Mouse (Mus musculus) heart, embryonic 16.5 days (tissue): ENCODE measurements around the gene Cyp2c23. TPM values are rescaled to one million over a fixed set of nuclear protein-coding genes. Genes with fewer than 3 reads are reported as not detected.

ENCODE experiments used
- ATAC-seq: fragments of 200-750 bp; cut with Nextera tagmentation; replicated peaks from 2 replicates; pipeline ENCODE4 v1.8.0; 2017; ENCODE audit warnings: moderate number of reproducible peaks; ENCODE audit not compliant: insufficient read depth, low FRiP score; ENCODE audit errors: extremely low read depth
- H3K27ac ChIP-seq: fragments of 300-500 bp; sonication (generic); 2 replicates; pipeline ENCODE4 v1.5.1; 2014; ENCODE audit warnings: mild to moderate bottlenecking, low read length, control low read depth, moderate library complexity
- H3K27me3 ChIP-seq: fragments of 300-500 bp; sonication (generic); 2 replicates; pipeline ENCODE4 v1.6.1; 2014; ENCODE audit warnings: low read length, mixed read lengths; ENCODE audit not compliant: control insufficient read depth, insufficient read depth
- H3K36me3 ChIP-seq: fragments of 300-500 bp; sonication (generic); 2 replicates; pipeline ENCODE4 v1.6.1; 2014; ENCODE audit not compliant: control insufficient read depth, insufficient read depth
- H3K4me1 ChIP-seq: fragments of 300-500 bp; sonication (generic); 2 replicates; pipeline ENCODE4 v1.6.1; 2014; ENCODE audit warnings: low read length, mixed read lengths; ENCODE audit not compliant: control insufficient read depth, insufficient read depth
- H3K4me2 ChIP-seq: fragments of 300-500 bp; sonication (generic); 2 replicates; pipeline ENCODE4 v1.6.1; 2014; ENCODE audit warnings: low read depth, mild to moderate bottlenecking, control low read depth, low read length
- H3K4me3 ChIP-seq: fragments of 300-500 bp; sonication (generic); 2 replicates; pipeline ENCODE4 v1.5.1; 2014; ENCODE audit warnings: mild to moderate bottlenecking, control low read depth, low read length
- H3K9ac ChIP-seq: fragments of 300-500 bp; sonication (generic); 2 replicates; pipeline ENCODE4 v1.6.1; 2014; ENCODE audit warnings: low read length, control low read depth
- H3K9me3 ChIP-seq: fragments of 300-500 bp; sonication (generic); replicated peaks from 2 replicates; pipeline ENCODE4 v1.6.1; 2016; ENCODE audit warnings: low read length; ENCODE audit not compliant: control insufficient read depth
- WGBS: fragments of 180-500 bp; shearing (Covaris S2); extraction: QIAGEN DNeasy Blood & Tissue Kit; methylation state at CpG from one replicate; pipeline ENCODE4 v1.1.7; 2014; 5-methylcytosine and 5-hydroxymethylcytosine counted together
- polyA plus RNA-seq: library from polyadenylated mRNA; unstranded; fragments of >200 nt; fragmentation: Nextera tagmentation; extraction: Ambion mirVana; gene quantifications from 2 replicates; pipeline ENCODE4 v1.2.1, GENCODE M21; 2015

Gene Cyp2c23
- polyA plus RNA-seq, 1 experiment from 2014 or later = not detected

GRCm38 (mm10) chr19:44064734-44065133 lies 35.7 kb upstream of the Cyp2c23 start:
- Histone ChIP-seq H3K4me2 (no peak overlapping the region), H3K9me3 (no peaks in the 10 kb centered on the region), H3K27me3 (no peaks in the 10 kb centered on the region), H3K4me3 (no peak overlapping the region), H3K4me1 (peaks cover 5% of the 10 kb centered on the region; the same call in 1 of the 2 replicates), H3K36me3 (peaks cover 9% of the 10 kb centered on the region; the same call in 1 of the 2 replicates), H3K27ac (no peak overlapping the region), H3K9ac (no peak overlapping the region)
- 95% methylated on average over 2 of the region's 2 CpGs for WGBS
- ATAC-seq = no peak

DNA sequence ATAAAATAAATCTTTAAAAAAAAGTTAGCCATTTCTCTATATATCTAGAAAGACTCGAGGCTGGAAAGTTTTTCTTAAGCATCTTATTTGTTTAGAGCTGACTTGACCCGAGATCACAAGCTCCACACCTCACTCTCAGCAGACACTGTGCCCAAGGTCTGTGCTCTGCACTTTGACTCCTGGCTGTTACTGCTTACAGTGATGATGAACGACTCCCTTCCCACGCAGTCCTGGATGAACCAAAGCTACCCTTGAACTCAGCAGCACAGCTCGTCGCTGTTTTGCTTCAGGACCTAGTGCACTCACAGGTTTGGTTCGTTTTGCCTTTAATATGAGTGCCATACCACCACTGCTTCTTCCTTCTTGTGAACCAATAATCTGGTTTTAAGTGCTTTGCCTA lies 34.8 kb upstream of the Cyp2c23 start:
- ATAC-seq = no peak
- Histone ChIP-seq H3K27me3 (no peaks in the 10 kb centered on the region), H3K4me2 (no peak overlapping the region), H3K9me3 (no peaks in the 10 kb centered on the region), H3K9ac (no peak overlapping the region), H3K36me3 (peaks cover 11% of the 10 kb centered on the region; the same call in 1 of the 2 replicates), H3K27ac (no peak overlapping the region), H3K4me1 (peaks cover 3% of the 10 kb centered on the region; the same call in 1 of the 2 replicates), H3K4me3 (no peak overlapping the region)
- WGBS = 87% methylated on average over 7 of the region's 7 CpGs

DNA sequence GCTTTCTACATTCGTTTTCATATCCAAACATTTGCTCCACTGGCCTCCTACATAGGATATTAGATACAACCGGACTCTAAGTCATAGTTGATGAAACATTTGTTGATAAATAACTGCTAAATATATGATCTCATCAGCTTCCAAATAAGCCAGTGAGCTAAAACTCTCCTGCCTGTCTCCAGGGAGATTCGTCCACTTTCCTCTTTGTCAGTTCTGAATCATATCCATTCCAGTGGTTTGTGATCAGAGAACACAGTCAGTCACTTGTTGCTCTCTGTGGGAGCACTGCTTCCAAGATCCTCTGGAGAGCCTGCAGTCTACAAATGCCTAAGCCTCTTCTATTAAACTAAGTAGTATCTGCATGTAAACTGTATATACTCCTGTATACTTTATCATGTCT lies 31.2 kb upstream of the Cyp2c23 start:
- peaks cover 13% of the 10 kb centered on the region; the same call in 1 of the 2 replicates for H3K36me3 ChIP-seq
- no peak for ATAC-seq

DNA sequence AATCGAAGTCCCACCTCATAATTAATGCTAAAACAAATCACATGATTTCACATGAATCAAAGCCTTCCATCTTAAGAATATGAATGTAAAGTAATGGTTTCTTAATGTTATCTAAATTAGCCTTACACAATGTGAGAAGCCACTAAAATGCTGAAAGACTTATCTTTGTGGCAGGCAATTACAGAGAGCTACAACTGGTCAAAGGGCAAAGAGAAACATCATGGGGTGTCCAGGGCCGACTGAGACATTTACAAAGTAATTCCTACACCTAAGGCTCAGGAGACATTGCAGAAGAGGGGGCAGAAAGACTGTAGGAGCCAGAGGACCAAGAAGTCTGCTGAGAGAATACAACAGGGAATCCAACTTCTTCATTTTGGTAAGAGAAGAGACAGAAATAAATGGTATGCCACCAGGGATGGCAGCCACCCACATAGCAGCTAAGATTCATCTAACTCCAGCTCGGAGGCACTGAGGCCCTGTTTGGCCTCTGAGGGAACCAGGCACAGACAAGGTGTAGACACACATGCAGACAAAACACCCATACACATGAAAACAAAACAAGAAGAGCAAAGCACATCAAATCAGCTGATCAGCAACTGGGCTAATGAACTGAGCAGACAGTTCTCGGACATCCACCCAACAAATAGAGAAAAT lies 26.3 kb upstream of the Cyp2c23 start:
- Histone ChIP-seq H3K9me3 (no peaks in the 10 kb centered on the region), H3K27ac (no peak overlapping the region), H3K4me2 (no peak overlapping the region), H3K27me3 (no peaks in the 10 kb centered on the region), H3K4me3 (no peak overlapping the region), H3K36me3 (peaks cover 7% of the 10 kb centered on the region; the same call in 1 of the 2 replicates), H3K4me1 (no peaks in the 10 kb centered on the region), H3K9ac (no peak overlapping the region)
- WGBS = 82% methylated on average over 4 of the region's 4 CpGs
- no peak for ATAC-seq

More for the DNA sequence above, 31.2 kb upstream of the Cyp2c23 start:
- Histone ChIP-seq H3K4me3 (no peak overlapping the region), H3K4me2 (no peak overlapping the region), H3K27ac (no peak overlapping the region), H3K4me1 (no peaks in the 10 kb centered on the region), H3K9ac (no peak overlapping the region), H3K9me3 (no peaks in the 10 kb centered on the region), H3K27me3 (no peaks in the 10 kb centered on the region)
- 78% methylated on average over 3 of the region's 3 CpGs for WGBS

GRCm38 (mm10) chr19:44050388-44050787 lies 21.4 kb upstream of the Cyp2c23 start:
- WGBS = 61% methylated on average over 4 of the region's 4 CpGs
- Histone ChIP-seq H3K27me3 (no peaks in the 10 kb centered on the region), H3K9me3 (no peaks in the 10 kb centered on the region), H3K9ac (no peak overlapping the region), H3K4me3 (no peak overlapping the region), H3K27ac (no peak overlapping the region), H3K36me3 (peaks cover 13% of the 10 kb centered on the region), H3K4me1 (no peaks in the 10 kb centered on the region), H3K4me2 (no peak overlapping the region)
- ATAC-seq = no peak

DNA sequence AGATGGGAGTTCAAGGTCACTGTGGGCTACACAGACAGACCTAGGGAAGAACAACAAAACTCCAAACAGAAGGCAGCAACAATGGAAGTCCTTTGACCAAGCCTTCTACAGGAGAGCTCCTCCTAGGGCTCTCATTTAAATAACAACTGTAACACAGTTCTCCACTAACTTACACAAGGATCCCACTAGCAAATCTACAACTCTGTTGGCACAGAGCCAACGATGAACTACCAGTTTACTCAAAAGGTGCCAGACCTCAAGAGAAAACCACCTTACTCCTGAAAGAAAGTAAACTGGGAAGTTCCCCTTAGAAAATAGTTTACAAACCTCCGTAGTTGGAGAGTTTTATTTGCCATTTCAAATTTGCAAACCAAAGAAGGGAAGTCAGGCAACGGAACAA lies 20.3 kb upstream of the Cyp2c23 start:
- H3K27ac ChIP-seq = no peak overlapping the region
- H3K36me3 ChIP-seq = peaks cover 13% of the 10 kb centered on the region
- no peak overlapping the region for H3K9ac ChIP-seq
- no peak overlapping the region for H3K4me2 ChIP-seq
- H3K4me1 ChIP-seq = no peaks in the 10 kb centered on the region
- no peaks in the 10 kb centered on the region for H3K9me3 ChIP-seq
- no peak for ATAC-seq
- 63% methylated on average over 3 of the region's 3 CpGs for WGBS
- H3K4me3 ChIP-seq = no peak overlapping the region
- H3K27me3 ChIP-seq = no peaks in the 10 kb centered on the region

- Histone ChIP-seq H3K27me3 (no peaks in the 10 kb centered on the region), H3K9me3 (no peaks in the 10 kb centered on the region)
- WGBS = 76% methylated on average over 3 of the region's 3 CpGs
These were observed 16.8 kb upstream of the Cyp2c23 start for GRCm38 (mm10) chr19:44045847-44046246.

DNA sequence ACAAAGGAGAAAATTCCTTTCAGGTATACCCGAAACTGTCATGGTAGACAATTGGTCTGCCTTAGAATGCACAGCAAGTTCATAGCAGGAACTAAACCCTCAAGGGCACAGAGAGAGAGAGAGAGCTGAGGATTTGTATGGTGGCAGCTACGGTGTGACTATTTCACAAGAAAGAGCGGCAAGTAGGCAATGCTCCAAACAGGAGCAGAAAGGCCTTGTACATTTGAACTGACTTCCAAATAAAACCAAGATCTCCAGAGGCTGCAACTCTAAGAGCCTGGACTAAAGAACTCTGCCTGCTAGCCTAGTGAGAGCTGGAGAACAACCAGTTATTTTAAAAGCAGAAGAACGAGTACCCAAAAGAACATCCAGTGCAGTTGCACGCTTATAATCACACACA lies 13.1 kb upstream of the Cyp2c23 start:
- Histone ChIP-seq H3K9ac (no peak overlapping the region), H3K4me1 (no peaks in the 10 kb centered on the region), H3K27me3 (no peaks in the 10 kb centered on the region), H3K4me3 (no peak overlapping the region), H3K36me3 (peaks cover 21% of the 10 kb centered on the region), H3K9me3 (no peaks in the 10 kb centered on the region), H3K27ac (no peak overlapping the region), H3K4me2 (no peak overlapping the region)
- no peak for ATAC-seq
- 84% methylated on average over 5 of the region's 5 CpGs for WGBS

More at GRCm38 (mm10) chr19:44045847-44046246, 16.8 kb upstream of the Cyp2c23 start:
- Histone ChIP-seq H3K9ac (no peak overlapping the region), H3K4me1 (no peaks in the 10 kb centered on the region), H3K4me2 (no peak overlapping the region), H3K36me3 (peaks cover 10% of the 10 kb centered on the region), H3K27ac (no peak overlapping the region), H3K4me3 (no peak overlapping the region)
- ATAC-seq = no peak

- Histone ChIP-seq H3K27me3 (no peaks in the 10 kb centered on the region), H3K4me2 (no peak overlapping the region), H3K4me3 (no peak overlapping the region), H3K27ac (no peak overlapping the region), H3K9ac (no peak overlapping the region), H3K9me3 (no peaks in the 10 kb centered on the region), H3K4me1 (no peaks in the 10 kb centered on the region), H3K36me3 (peaks cover 6% of the 10 kb centered on the region)
- WGBS = 91% methylated on average over 5 of the region's 5 CpGs
- no peak for ATAC-seq
These were observed 4.4 kb upstream of the Cyp2c23 start for GRCm38 (mm10) chr19:44033396-44033795.
